Mouse (Mus musculus): ENCODE measurements around the gene Cdadc1. TPM values are rescaled to one million over a fixed set of nuclear protein-coding genes. Genes with fewer than 3 reads are reported as not detected.

Gene Cdadc1
- total RNA-seq, 1 experiment from 2014 or later = 24.8 TPM

GRCm38 (mm10) chr14:59513922-59514444, 83.8 kb downstream of the Cdadc1 start:
- ATAC-seq (replicated peaks in 1 of 2; ENCODE audit: insufficient read depth in 1 of 2, low FRiP score in 2 of 2, low TSS enrichment in 1 of 2, low read depth in 1 of 2, poor library complexity in 2 of 2, severe bottlenecking in 2 of 2) = no peak

Other genes with a start within 250 kb of the Cdadc1 start
- gene Phf11d, start 232.5 kb downstream of the Cdadc1 start, total RNA-seq (2017) = 4.8 and 12.1 TPM in 2 replicates
- gene Phf11c, start 202.6 kb downstream of the Cdadc1 start, total RNA-seq (2017) = 1.5 and 1.7 TPM in 2 replicates
- 22.6 and 25.7 TPM in 2 replicates for gene Setdb2, start 157.1 kb downstream of the Cdadc1 start, total RNA-seq (2017)
- gene Cab39l, start 157.0 kb downstream of the Cdadc1 start, total RNA-seq (2017) = 29.5 and 36.4 TPM in 2 replicates
- gene Shisa2, start 27.3 kb upstream of the Cdadc1 start, total RNA-seq (2017) = 0.79 TPM in 1 of 2 replicates, not detected in the other

Measured in hematopoietic stem cell, adult 5-6 weeks (primary cell).